Mouse (Mus musculus) embryonic facial prominence, embryonic 10.5 days (tissue): ENCODE results near the gene Slc6a15. TPM values are rescaled to one million over a fixed set of nuclear protein-coding genes. Genes with fewer than 3 reads are reported as not detected.

Source experiments
- DNase-seq: peaks from one replicate; pipeline ENCODE4 v3.0.0-alpha.2; 2017; ENCODE audit warnings: low spot score
- H3K27ac ChIP-seq: fragments of 300-500 bp; sonication (generic); replicated peaks from 2 replicates; pipeline ENCODE4 v1.5.1; 2016; ENCODE audit warnings: mild to moderate bottlenecking
- H3K27me3 ChIP-seq: fragments of 300-500 bp; sonication (generic); replicated peaks from 2 replicates; pipeline ENCODE4 v1.6.1; 2016; ENCODE audit warnings: low read depth, mild to moderate bottlenecking; ENCODE audit not compliant: poor library complexity, severe bottlenecking
- H3K36me3 ChIP-seq: fragments of 300-500 bp; sonication (generic); replicated peaks from 2 replicates; pipeline ENCODE4 v1.6.1; 2016; ENCODE audit warnings: mild to moderate bottlenecking, moderate library complexity
- H3K4me1 ChIP-seq: fragments of 300-500 bp; sonication (generic); 2 replicates; pipeline ENCODE4 v1.6.1; 2016
- H3K4me3 ChIP-seq: fragments of 300-500 bp; sonication (generic); 2 replicates; pipeline ENCODE4 v1.5.1; 2016; ENCODE audit warnings: mild to moderate bottlenecking, moderate library complexity
- H3K9me3 ChIP-seq: fragments of 300-500 bp; sonication (generic); 2 replicates; pipeline ENCODE4 v1.6.1; 2016; ENCODE audit warnings: mild to moderate bottlenecking
- WGBS: fragments of 180-500 bp; shearing (Covaris S2); methylation state at CpG from one replicate; pipeline ENCODE4 v1.1.7; 2016; 5-methylcytosine and 5-hydroxymethylcytosine counted together
- polyA plus RNA-seq: library from polyadenylated mRNA; unstranded; fragments of >200 nt; fragmentation: Nextera tagmentation; extraction: Ambion mirVana; gene quantifications from 2 replicates; pipeline ENCODE4 v1.2.1, GENCODE M21; 2016

Gene Slc6a15
- polyA plus RNA-seq, 1 experiment from 2014 or later = 6.5 TPM

DNA sequence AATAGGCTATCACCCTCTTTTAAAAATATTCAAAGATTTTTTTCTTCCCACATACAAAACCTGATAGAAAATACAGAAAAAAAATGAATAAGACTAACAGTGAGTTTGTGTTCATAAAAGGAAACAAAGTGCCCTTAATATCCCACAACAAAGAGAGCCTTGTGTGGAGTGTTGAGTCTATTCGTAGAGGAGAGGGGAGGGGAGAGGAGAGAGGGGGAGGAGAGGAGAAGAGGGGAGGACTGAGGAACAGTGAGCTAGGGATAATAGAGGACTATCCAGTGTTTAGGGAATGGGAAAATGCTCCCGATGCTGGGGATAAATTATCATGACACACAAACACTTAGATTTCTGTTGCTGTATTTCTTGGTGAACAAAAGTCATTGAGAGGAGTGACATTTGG is 80.8 kb downstream of the Slc6a15 start:
- H3K4me1 ChIP-seq = no peaks in the 10 kb centered on the region
- WGBS = 34% methylated on average over 2 of the region's 2 CpGs

DNA sequence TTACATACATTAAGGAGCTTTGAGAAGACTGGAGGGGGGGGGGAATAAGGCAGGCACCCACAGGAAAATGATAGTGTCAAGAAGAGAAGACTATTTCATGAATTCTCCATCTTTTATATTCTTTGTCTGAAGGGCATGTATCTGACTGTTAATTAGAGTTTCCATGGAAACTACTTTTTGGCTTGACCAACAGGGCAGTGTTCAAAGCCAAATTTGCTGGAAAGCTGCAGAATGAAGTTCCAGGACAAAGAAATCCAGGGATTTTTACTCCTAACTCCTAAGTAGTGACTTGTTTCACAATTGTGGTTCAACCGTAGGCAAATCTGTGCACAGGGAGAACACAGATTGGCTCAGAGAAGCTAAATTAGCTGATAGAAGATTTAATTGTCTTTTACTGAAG is 90.3 kb downstream of the Slc6a15 start:
- H3K4me3 ChIP-seq = no peak overlapping the region
- H3K4me1 ChIP-seq = no peaks in the 10 kb centered on the region
- H3K27ac ChIP-seq = no peak overlapping the region
- H3K9me3 ChIP-seq = no peaks in the 10 kb centered on the region
- DNase-seq = no peak
- H3K36me3 ChIP-seq = no peaks in the 10 kb centered on the region
- no peaks in the 10 kb centered on the region for H3K27me3 ChIP-seq
- 93% methylated on average over 1 of the region's 1 CpGs for WGBS

More for the DNA sequence above, 80.8 kb downstream of the Slc6a15 start:
- Histone ChIP-seq H3K27ac (no peak overlapping the region), H3K9me3 (no peaks in the 10 kb centered on the region), H3K27me3 (no peaks in the 10 kb centered on the region), H3K36me3 (no peaks in the 10 kb centered on the region), H3K4me3 (no peak overlapping the region)
- no peak for DNase-seq

Other genes starting within 250 kb of the Slc6a15 start
- 0.60 and 1.2 TPM in 2 replicates for gene Lrriq1, start 131.5 kb upstream of the Slc6a15 start, polyA plus RNA-seq